Mouse (Mus musculus): Measurements from ENCODE around the gene Fignl2. TPM values are rescaled to one million over a fixed set of nuclear protein-coding genes. Genes with fewer than 3 reads are reported as not detected.
A peak's percentile ranks its signal among the peaks of the same experiment; 100 is the strongest.

The Fignl2 gene
- polyA plus RNA-seq (2014; fragmentation: Nextera tagmentation; extraction: Ambion mirVana), result 0.26 and 0.30 TPM in 2 replicates

GRCm38 (mm10) chr15:101077813-101078730 lies at the start of gene Fignl2:
Fignl2 (minus strand) TSS chr15:101078567.
- Histone ChIP-seq H3K9ac (ENCODE audit: low read depth, low read length) (peak within 1 kb of the TSS; percentile 91), H3K4me1 (ENCODE audit: control insufficient read depth, insufficient read depth, low read length) (peaks cover 37% of the 10 kb centered on the region), H3K4me3 (ENCODE audit: low read depth, low read length) (peak within 1 kb of the TSS; percentile 86), H3K36me3 (ENCODE audit: control insufficient read depth, insufficient read depth, low read length) (no peaks in the 10 kb centered on the region), H3K27me3 (replicated peaks; ENCODE audit: control insufficient read depth, insufficient read depth, low read length) (no peaks in the 10 kb centered on the region), H3K9me3 (ENCODE audit: control insufficient read depth, low read length) (no peaks in the 10 kb centered on the region), H3K4me2 (ENCODE audit: low read depth, low read length) (peak within 1 kb of the TSS; percentile 92), H3K27ac (replicated peaks; ENCODE audit: low read depth, low read length) (peak within 1 kb of the TSS; percentile 78)
- under 1% methylated on average over 23 of the region's 96 CpGs for WGBS
- DNase-seq (ENCODE audit: low spot score), result no peak
- ATAC-seq (ENCODE audit: low read depth), result peak; percentile 12

DNA sequence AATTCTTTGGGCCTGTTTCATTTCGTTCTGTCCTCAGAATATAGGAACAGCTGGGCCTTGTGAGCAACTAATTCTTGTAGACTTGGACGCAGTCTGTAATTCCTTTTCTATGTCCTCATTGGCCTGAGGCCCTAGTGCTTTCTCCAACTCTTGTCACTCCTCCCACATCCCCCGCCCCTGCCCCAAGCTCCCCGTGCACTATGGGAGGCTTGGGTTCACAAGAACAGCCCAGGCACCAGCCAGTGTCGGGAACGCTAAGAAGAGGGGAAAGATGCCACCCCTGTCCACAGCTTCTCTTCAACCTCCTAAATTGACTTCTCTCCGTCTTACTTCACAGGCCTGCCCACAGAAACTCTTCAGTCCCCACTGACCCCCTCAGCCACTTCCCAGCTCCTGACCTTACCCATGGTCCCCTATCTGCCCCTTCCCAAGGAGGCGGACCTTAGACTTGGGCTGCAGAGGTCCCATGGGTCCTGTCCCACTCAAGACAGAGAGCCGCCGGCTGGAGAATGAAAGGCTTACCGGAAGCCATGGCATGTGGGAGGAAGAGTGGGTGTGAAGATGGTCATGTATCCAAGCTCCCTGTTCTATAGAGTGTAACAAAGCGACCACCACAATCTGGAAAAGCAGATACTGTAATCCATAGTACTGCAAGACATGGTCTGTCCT lies 48.6 kb upstream of the Fignl2 start:
- Histone ChIP-seq H3K4me1 (ENCODE audit: control insufficient read depth, insufficient read depth, low read length) (peaks cover 27% of the 10 kb centered on the region), H3K27ac (replicated peaks; ENCODE audit: low read depth, low read length) (no peak overlapping the region), H3K36me3 (ENCODE audit: control insufficient read depth, insufficient read depth, low read length) (no peaks in the 10 kb centered on the region), H3K4me3 (ENCODE audit: low read depth, low read length) (no peak overlapping the region), H3K27me3 (replicated peaks; ENCODE audit: control insufficient read depth, insufficient read depth, low read length) (peaks cover 9% of the 10 kb centered on the region; the same call in 1 of the 2 replicates), H3K9ac (ENCODE audit: low read depth, low read length) (no peak overlapping the region), H3K9me3 (ENCODE audit: control insufficient read depth, low read length) (no peaks in the 10 kb centered on the region), H3K4me2 (ENCODE audit: low read depth, low read length) (no peak overlapping the region)
- DNase-seq (ENCODE audit: low spot score) (peak; percentile 73), ATAC-seq (ENCODE audit: low read depth) (peak; percentile 35; the same call in 1 of the 2 replicates)
- WGBS, result 72% methylated on average over 12 of the region's 12 CpGs

DNA sequence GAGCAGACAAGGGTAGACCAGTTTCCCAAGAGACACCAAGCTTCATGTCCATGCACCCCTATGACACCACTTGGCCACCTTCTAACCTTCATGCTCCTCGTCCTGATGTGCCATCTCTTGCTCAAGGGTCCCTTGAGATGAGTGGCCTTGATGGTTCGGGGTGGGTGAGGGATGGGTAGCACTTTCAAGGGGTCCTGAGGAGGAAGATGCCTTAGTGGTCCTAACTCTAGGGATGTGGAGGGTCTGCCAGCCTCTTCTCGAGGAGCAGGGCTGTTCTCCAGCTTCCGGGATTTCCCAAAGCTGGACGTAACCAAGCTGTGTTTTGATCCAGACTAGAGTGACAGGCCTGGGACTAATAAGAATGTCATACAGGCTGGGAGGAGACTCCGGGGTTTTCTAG lies 47.2 kb upstream of the Fignl2 start:
- ATAC-seq (ENCODE audit: low read depth) (no peak), DNase-seq (ENCODE audit: low spot score) (no peak)
- H3K27ac ChIP-seq (replicated peaks; ENCODE audit: low read depth, low read length), result no peak overlapping the region
- no peaks in the 10 kb centered on the region for H3K9me3 ChIP-seq (ENCODE audit: control insufficient read depth, low read length)
- no peak overlapping the region for H3K4me3 ChIP-seq (ENCODE audit: low read depth, low read length)
- 81% methylated on average over 6 of the region's 6 CpGs for WGBS
- no peaks in the 10 kb centered on the region for H3K36me3 ChIP-seq (ENCODE audit: control insufficient read depth, insufficient read depth, low read length)
- peaks cover 18% of the 10 kb centered on the region for H3K4me1 ChIP-seq (ENCODE audit: control insufficient read depth, insufficient read depth, low read length)
- peaks cover 9% of the 10 kb centered on the region; the same call in 1 of the 2 replicates for H3K27me3 ChIP-seq (replicated peaks; ENCODE audit: control insufficient read depth, insufficient read depth, low read length)
- H3K9ac ChIP-seq (ENCODE audit: low read depth, low read length), result no peak overlapping the region
- no peak overlapping the region for H3K4me2 ChIP-seq (ENCODE audit: low read depth, low read length)

- 57% methylated on average over 2 of the region's 4 CpGs for WGBS
- Histone ChIP-seq H3K36me3 (ENCODE audit: control insufficient read depth, insufficient read depth, low read length) (no peaks in the 10 kb centered on the region), H3K27ac (replicated peaks; ENCODE audit: low read depth, low read length) (0 out of 2 replicates have a peak overlapping the region, but pooled peaks have one; percentile 39), H3K9ac (ENCODE audit: low read depth, low read length) (no peak overlapping the region), H3K4me2 (ENCODE audit: low read depth, low read length) (no peak overlapping the region), H3K4me3 (ENCODE audit: low read depth, low read length) (no peak overlapping the region), H3K9me3 (ENCODE audit: control insufficient read depth, low read length) (no peaks in the 10 kb centered on the region), H3K27me3 (replicated peaks; ENCODE audit: control insufficient read depth, insufficient read depth, low read length) (no peaks in the 10 kb centered on the region), H3K4me1 (ENCODE audit: control insufficient read depth, insufficient read depth, low read length) (peaks cover 4% of the 10 kb centered on the region)
- no peak for ATAC-seq (ENCODE audit: low read depth)
- no peak for DNase-seq (ENCODE audit: low spot score)
These were observed 44.8 kb upstream of the Fignl2 start for GRCm38 (mm10) chr15:101123202-101123601.

DNA sequence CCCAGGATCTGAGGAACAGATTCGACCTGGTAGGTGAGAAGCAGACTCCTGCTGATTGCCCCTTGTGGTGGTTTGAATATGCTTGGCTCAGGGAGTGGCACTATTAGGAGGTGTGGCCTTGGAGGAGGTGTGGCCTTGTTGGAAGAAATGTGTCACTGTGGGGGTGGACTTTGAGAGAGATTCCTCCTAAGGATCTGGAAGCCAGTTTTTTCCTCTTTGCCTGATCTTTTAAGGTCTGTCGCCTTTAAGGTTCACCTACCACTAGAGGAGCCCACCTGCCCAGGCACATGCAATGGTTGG lies 43.9 kb upstream of the Fignl2 start:
- Histone ChIP-seq H3K4me1 (ENCODE audit: control insufficient read depth, insufficient read depth, low read length) (no peaks in the 10 kb centered on the region), H3K4me2 (ENCODE audit: low read depth, low read length) (no peak overlapping the region), H3K27me3 (replicated peaks; ENCODE audit: control insufficient read depth, insufficient read depth, low read length) (no peaks in the 10 kb centered on the region), H3K9me3 (ENCODE audit: control insufficient read depth, low read length) (no peaks in the 10 kb centered on the region), H3K36me3 (ENCODE audit: control insufficient read depth, insufficient read depth, low read length) (no peaks in the 10 kb centered on the region), H3K27ac (replicated peaks; ENCODE audit: low read depth, low read length) (no peak overlapping the region), H3K9ac (ENCODE audit: low read depth, low read length) (no peak overlapping the region), H3K4me3 (ENCODE audit: low read depth, low read length) (no peak overlapping the region)
- DNase-seq (ENCODE audit: low spot score), result no peak
- no peak for ATAC-seq (ENCODE audit: low read depth)
- 33% methylated on average over 2 of the region's 2 CpGs for WGBS

GRCm38 (mm10) chr15:101121411-101122289 lies 43.3 kb upstream of the Fignl2 start:
- WGBS, result 73% methylated on average over 9 of the region's 9 CpGs
- no peak for ATAC-seq (ENCODE audit: low read depth)

DNA sequence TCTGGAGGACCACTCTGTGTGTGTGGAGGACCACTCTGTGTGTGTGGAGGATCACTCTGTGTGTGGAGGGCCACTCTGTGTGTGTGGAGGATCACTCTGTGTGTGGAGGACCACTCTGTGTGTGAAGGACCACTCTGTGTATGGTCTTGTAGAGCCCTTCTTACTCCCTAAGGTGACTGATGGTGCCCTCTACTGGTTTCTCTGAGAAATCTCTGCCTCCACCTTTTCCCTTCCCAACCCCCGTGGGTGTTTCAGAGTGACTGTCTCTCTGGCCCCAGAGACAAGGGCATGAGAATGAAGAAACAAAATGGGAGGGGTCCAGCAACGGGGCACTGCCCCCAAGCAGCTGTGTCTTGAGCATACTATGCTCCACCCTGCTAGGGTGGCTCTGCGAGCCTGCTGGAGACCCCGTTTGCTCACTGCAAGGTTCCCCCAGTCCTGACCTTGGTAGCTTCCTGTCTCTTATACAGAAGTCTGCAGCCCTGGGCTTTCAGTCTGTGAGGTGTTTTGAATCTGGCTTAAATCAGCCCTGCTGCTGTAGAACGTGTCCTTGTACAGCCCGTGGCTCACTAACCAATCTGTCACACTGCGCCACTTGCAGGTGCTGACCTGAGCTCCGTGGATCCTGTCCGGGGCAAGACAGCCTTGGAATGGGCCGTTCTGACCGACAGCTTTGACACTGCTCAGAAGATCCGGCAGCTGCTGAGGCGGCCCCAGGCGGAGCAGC lies 40.2 kb upstream of the Fignl2 start:
- ATAC-seq (ENCODE audit: low read depth), result no peak
- Histone ChIP-seq H3K36me3 (ENCODE audit: control insufficient read depth, insufficient read depth, low read length) (no peaks in the 10 kb centered on the region), H3K4me1 (ENCODE audit: control insufficient read depth, insufficient read depth, low read length) (no peaks in the 10 kb centered on the region), H3K4me3 (ENCODE audit: low read depth, low read length) (no peak overlapping the region), H3K9ac (ENCODE audit: low read depth, low read length) (0 out of 2 replicates have a peak overlapping the region, but pooled peaks have one; percentile 19), H3K4me2 (ENCODE audit: low read depth, low read length) (no peak overlapping the region), H3K9me3 (ENCODE audit: control insufficient read depth, low read length) (no peaks in the 10 kb centered on the region), H3K27ac (replicated peaks; ENCODE audit: low read depth, low read length) (no peak overlapping the region), H3K27me3 (replicated peaks; ENCODE audit: control insufficient read depth, insufficient read depth, low read length) (no peaks in the 10 kb centered on the region)
- no peak for DNase-seq (ENCODE audit: low spot score)
- WGBS, result 45% methylated on average over 12 of the region's 14 CpGs

More at GRCm38 (mm10) chr15:101121411-101122289, 43.3 kb upstream of the Fignl2 start:
- no peaks in the 10 kb centered on the region for H3K4me1 ChIP-seq (ENCODE audit: control insufficient read depth, insufficient read depth, low read length)
- no peaks in the 10 kb centered on the region for H3K36me3 ChIP-seq (ENCODE audit: control insufficient read depth, insufficient read depth, low read length)
- H3K27me3 ChIP-seq (replicated peaks; ENCODE audit: control insufficient read depth, insufficient read depth, low read length), result no peaks in the 10 kb centered on the region
- H3K9ac ChIP-seq (ENCODE audit: low read depth, low read length), result no peak overlapping the region
- no peak overlapping the region for H3K4me2 ChIP-seq (ENCODE audit: low read depth, low read length)
- H3K4me3 ChIP-seq (ENCODE audit: low read depth, low read length), result no peak overlapping the region
- no peaks in the 10 kb centered on the region for H3K9me3 ChIP-seq (ENCODE audit: control insufficient read depth, low read length)
- DNase-seq (ENCODE audit: low spot score), result no peak
- no peak overlapping the region for H3K27ac ChIP-seq (replicated peaks; ENCODE audit: low read depth, low read length)
